Mouse (Mus musculus) myocyte (in vitro differentiated cells): ENCODE results near the gene Gmppb.

Experiments
- E2F4 ChIP-seq: IDR thresholded peaks from one replicate; pipeline ENCODE4 v1.6.1; 2011; ENCODE audit warnings: mild to moderate bottlenecking, control low read depth, moderate library complexity; ENCODE audit not compliant: insufficient read depth
- POLR2A ChIP-seq: IDR thresholded peaks from one replicate; pipeline ENCODE4 v1.6.1; 2011; ENCODE audit warnings: low read depth, mild to moderate bottlenecking, control low read depth, moderate library complexity; ENCODE audit not compliant: insufficient read length

- TF ChIP-seq POLR2A (no peak), E2F4 (no peak)
These were observed 16.9 kb upstream of the Gmppb start for GRCm38 (mm10) chr9:108032126-108032525.
